Mouse (Mus musculus) yolk sac, embryonic 10.5 days (tissue): ENCODE results near the gene Hkdc1.
A peak's percentile ranks its signal among the peaks of the same experiment; 100 is the strongest.
"Not testable (repeated sequence)": the region's sequence is repeated elsewhere in the genome, so short reads cannot be mapped to it uniquely, and the experiment has no call there.

Source experiments
- DNase-seq: peaks from one replicate; pipeline ENCODE4 v3.0.0-alpha.2; 2017; ENCODE audit warnings: low spot score

The Hkdc1 gene

GRCm38 (mm10) chr10:62422255-62422654 lies at the start of gene Hkdc1:
Gene Hkdc1, minus strand, starts transcription at chr10:62422491.
- peak; percentile 86 for DNase-seq

DNA sequence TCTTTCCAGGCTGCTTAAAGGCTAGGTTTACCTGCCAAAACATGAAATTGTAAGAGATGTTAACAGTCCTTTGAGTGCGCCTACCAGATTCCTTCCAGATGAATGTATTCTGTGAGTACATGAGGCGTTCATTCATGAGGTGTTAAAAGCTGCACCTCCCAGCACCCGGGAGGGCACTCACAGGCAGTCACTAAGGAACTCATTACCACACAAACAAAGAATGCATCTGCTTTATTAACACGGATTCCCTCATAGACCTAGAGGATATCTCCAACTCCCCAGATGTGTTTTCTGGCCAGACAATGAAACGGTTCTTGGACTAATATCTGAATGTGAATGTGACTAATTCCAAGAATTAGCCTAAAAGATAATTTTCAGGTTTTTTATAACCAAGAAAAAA lies 48.8 kb upstream of the Hkdc1 start:
- DNase-seq = no peak

GRCm38 (mm10) chr10:62469736-62470135 lies 47.4 kb upstream of the Hkdc1 start:
- DNase-seq = no peak

GRCm38 (mm10) chr10:62461321-62461720 lies 39.0 kb upstream of the Hkdc1 start:
- DNase-seq = no peak

- not testable (repeated sequence) for DNase-seq
Observed at GRCm38 (mm10) chr10:62452001-62452400, 29.7 kb upstream of the Hkdc1 start.

GRCm38 (mm10) chr10:62450280-62450640 lies 28.0 kb upstream of the Hkdc1 start:
- DNase-seq = no peak

DNA sequence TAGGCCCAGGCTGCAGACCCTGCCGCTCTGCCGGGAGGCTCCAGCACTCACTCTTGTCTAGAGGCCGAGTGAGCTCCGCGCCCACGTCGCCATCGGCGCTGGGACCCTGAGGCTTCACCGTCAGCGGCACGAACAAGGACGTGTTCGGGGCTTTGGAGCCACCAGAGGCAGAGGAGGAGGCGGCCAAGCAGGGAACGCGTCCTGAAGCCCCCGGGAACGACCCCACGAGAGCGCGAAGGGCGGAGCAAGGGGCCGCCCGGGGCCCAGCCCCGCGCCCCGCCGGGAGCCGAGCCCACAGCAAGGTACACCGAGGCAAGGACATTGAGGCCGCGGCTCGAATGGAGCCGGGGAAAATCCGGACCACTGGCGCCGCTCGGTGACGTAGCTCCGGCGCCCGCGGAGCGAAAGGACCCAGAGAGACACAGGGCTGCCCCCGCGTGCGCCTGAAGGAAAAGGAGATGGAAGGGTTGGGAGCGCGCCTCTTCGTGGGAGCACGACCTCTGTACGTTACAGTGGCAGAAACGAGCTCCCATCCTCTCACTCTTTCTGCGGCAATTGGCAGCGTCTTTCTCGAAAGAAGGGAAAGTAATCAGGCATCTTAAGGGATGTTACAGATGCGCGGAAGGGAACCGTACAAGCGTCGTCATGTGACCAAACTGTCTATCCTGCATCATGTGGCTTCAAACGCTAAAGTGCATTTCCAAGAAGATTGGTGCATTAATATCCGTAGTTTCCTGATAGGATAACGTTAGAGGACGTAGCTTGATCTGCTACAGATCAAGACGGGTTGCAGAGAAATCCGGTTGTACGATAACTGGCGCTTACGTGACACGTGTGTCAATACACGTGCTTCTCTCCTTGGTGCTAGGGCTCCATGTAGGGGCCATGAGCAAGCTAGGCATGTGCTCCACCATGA lies 27.3 kb upstream of the Hkdc1 start, which contains the start of the genes 4930507D05Rik and Supv3l1:
Gene 4930507D05Rik, plus strand, starts transcription at position 126 of the 916 bp plus-strand sequence.
Gene Supv3l1, minus strand, starts transcription at position 375 of the 916 bp plus-strand sequence.
- DNase-seq = peak; percentile 91

- DNase-seq = no peak
Observed at GRCm38 (mm10) chr10:62430427-62430826, 8.1 kb upstream of the Hkdc1 start.

DNA sequence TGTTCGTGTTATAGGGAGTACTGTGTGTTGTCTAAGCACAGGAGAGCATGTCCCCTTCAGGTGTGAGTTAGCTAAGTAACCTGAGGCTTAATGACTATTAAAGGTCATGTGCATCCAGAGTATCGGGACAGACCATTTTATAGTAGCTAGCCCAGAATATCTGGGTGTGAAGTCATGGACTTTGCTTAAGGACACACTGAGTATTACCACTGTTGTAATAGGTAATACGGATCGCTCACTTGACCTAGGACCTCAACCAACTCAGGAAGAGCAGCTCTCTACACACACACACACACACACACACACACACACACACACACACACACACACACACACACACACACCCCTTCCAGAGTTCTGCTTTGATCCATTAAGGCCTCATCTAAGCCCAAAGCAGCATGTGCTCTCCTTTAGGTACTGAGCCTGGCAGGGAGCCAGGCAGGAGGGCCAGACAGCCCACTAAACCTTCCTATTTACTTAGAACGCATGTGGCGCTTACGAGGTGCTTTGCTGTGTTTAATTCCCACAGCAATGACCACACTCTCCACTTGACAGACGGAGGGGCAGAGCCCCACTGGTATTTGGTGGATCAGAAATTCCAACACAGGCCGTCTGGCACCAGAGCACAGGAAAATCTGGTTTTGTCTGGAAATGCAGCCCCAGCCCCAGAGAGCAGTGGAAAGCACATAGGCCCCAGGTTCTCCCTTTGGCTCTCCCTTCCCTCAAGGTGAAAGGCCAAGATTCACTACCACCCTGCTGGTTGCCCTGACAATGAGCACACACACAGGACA lies 3.0 kb upstream of the Hkdc1 start:
- peak; percentile 48 for DNase-seq

GRCm38 (mm10) chr10:62421127-62421526 lies 1.2 kb downstream of the Hkdc1 start:
- no peak for DNase-seq

DNA sequence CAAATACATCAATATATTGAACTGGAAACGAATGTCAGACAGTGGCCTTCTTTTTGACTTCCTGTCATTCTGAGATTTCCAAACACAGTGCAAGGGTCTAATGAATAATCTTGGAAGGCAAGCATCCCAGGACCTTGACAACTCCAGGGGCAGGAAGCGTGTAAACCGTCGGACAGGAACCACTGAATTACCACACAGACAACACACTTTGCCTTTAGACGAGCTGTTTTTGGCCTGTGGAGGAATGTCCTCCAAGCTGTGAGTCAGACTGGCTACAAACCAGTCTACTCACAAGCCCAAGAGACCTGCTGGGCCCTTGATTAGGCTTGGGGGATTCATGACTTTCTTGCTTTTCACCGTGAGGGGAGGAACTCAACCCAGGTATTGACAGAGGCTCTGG lies 1.9 kb downstream of the Hkdc1 start:
- DNase-seq = no peak

- DNase-seq = no peak
Observed at GRCm38 (mm10) chr10:62419422-62419821, 2.9 kb downstream of the Hkdc1 start.

DNA sequence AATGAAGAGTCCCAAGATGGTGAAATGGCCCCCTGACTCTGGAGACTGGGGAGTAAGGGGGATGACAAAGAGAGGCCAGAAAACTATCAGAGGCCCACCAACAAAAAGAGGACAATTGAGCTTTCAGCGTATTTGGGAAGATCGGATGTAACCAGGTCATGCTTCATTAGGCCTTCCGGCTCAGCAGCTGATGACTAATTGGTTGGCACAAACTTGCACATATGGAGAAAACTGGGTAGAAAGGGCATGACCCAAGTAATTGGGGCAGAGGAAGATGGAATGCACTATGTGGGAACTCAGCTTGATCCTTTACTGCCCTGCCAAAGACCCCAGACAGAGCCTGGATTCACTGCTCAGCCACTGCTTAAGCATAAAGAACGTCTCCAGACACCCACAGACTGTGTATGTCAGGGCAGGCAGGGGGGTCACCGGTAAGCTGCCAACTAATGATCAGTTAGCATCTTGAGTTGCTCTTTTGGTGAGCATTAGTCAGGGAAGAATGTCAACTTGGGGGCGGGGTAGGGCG lies 3.4 kb downstream of the Hkdc1 start:
- no peak for DNase-seq

DNA sequence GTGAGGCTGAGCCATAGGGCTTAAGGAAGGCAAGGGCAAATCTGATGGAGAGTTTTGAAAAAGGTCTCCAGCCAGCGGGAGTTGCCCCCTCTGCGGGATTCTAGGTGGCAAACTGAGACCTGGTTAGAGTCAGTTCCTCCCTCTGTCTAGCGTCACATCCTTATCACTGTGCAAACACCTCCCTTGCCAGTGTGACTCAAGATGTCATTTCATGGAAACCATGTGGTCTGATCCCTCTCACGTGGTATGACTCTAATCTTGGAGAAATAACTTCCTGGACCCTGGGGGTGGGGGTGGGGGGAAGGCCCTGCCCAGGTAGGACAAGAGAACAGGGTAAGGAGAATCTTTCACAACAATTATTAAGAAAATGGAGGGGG lies 8.7 kb downstream of the Hkdc1 start:
- peak; percentile 90 for DNase-seq

DNA sequence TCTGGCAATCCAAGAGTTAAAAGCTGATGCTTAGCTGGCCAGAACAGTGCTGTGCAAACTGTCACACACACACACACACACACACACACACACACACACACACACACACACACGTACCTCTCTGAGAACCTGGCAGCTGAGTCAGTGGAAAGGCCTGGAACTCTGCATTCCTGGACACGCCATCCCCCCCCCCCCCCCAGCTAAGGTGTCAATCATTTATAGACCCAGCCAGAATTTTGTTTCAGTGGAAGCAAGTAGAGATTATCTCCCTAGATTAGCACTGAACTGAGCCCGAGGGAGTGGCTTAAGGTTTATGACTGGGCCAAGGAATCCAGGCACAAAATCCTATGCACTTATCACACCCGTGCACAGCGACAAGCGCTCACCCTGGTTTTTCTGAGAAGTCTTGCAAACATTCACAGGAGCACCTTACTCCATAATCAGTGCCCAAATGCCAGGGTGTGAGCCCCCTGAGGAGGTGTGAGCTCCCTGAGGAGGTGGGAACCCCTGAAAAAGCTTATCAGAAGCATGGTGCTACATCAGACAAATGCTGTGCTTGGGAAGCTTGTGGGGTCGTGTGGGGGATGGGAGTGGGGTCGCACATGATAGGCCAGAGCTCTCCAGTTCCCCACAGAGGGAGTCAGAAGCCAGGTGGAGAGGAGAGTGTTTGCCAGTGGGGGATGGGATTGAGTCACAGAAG lies 9.2 kb downstream of the Hkdc1 start:
- DNase-seq = peak; percentile 88

DNA sequence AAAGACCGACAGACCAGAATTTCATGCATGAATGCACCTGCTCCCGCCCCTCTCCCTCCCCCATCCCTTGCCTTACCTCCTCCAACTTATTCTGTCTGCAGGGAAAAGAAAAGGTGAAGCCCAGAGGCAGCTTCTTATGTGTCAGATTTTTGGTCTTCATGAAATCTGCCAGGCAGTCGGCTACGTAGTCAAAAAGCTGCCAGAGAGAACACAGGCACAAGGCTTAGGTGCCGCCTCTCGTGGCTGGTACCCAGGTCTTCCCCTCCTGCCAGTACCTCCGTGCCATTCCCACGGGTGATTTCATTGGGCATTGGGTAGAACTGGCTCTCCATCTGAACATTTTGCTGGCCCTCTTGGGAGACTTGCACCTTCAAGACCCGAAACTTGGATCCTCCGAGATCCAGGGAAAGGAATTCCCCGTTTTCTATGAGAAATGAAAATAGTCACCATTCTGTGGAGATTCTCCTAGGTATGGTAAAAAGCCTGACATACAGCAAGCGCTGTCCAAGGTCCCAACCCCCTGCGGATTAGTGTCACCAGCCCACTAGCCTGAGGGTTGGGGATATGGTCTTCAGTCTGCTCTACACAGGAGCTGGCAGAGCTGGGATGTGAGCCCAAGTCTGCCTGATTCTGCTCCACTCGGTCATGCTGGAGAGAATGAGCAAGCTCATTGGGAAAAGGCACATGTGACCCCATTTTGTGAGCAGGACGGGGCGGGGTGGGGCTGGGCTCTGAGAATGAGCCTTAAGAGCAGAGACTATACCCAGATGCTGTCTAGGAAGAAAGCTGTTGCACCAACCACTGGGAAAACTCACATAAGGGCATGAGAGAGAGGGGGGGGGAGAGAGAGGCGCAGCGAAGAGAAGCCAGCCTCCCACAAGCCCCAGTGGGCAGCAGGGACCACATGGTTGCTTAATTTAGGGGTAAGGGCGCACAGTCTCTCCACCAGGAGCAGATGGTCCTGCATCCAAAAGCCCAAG lies 10.6 kb downstream of the Hkdc1 start:
- no peak for DNase-seq

DNA sequence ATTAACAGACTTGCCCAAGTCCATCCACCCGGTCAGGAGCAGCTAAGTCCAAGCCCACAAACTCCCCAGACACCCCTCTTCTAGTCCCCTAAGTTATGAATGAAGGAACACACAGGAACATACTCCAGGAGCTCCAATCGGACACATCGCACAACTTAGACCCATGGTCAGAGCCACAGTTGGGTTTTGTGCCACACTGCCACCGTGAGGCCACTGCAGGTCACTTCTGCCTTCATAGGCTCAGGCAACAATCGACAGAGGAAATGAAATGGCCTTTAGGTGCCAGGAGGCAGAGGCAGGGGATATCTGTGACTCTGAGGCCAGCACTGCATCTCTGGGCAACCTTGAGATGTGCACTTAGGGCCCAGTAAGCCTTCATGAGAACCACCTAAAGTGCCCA lies 11.3 kb downstream of the Hkdc1 start:
- DNase-seq = no peak

DNA sequence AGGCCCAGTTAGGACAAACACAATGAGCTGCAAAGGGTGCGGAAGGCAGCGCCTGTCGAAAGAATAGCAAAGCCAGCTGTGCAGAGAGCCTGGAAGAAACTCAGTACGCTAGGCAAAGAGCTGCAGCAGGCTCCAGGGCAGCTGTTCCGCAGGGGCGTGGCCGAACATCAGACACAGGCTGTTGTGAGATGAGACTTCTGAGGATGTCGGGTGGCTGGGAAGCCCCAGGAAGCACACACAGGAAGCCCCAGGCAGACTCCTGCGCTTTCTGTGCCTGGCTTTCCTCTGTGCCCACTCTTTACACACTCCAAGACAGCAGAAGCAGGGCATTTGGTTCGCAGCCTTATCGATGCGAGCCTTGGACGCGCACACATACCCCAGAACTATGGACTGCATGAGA lies 17.4 kb downstream of the Hkdc1 start:
- no peak for DNase-seq

GRCm38 (mm10) chr10:62401641-62402111 lies 20.6 kb downstream of the Hkdc1 start:
- DNase-seq = no peak

DNA sequence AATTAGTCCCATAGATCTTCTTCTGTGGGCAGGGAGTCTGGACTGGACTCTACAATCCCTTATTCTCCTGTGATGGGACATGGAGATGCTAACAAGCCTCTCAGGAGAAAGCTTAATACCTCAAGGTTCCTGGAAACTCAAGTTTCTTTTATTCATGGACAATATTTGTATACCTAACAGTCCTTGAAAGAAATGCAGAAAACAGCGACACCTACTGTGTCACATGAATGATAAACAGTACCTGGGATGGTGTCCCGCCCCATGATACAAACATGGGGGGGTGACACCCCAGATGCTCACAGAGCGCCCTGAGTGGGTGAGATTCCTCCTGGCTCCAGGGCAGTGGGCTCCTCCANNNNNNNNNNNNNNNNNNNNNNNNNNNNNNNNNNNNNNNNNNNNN lies 39.3 kb downstream of the Hkdc1 start:
- DNase-seq = no peak

DNA sequence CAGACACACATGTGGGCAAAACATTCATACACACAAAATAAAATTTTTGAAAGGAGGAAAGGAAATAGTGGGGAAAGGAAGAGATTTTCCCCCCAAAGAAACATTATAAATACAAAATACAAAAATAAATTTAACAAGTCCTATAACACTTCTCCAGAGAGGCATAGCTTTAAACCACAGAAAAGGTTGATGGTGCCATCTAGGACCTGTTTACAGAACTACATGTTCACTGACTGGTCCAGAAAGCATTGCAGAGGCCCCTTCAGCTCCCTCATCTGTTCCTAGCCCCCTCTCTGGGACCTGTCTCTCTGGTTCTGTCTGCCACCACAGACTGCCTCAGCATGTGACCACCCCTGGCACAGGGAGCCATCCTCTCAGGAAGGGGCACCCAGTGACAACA lies 41.4 kb downstream of the Hkdc1 start:
- no peak for DNase-seq
